Mouse (Mus musculus): ENCODE results near the gene Gm3629.
"Not testable (repeated sequence)": the region's sequence is repeated elsewhere in the genome, so short reads cannot be mapped to it uniquely, and the experiment has no call there.

The Gm3629 gene

DNA sequence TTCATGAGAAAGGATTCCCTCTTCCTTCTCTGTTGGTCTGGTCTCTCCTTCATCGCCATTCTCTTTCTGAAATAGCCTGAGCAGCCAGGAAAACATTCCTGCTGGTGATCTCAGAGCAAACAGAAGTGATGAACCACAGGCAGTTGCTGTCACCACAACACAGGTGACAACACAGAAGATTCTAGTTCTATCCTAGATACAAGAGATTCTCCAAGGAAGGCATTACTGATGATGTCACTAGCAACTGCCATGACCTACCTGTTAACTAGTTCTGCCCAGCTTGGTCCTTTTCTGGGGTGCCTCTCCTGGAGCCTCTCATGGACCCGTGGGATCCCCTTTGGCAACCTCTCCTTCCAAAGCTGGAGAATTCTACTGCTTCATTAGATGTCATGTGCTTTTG lies at the start of gene Gm3629:
TSS of gene Gm3629 (minus strand) at position 101 of the 400 bp plus-strand sequence.
- DNase-seq (ENCODE audit: low spot score in 2 of 2) = not testable (repeated sequence)

DNA sequence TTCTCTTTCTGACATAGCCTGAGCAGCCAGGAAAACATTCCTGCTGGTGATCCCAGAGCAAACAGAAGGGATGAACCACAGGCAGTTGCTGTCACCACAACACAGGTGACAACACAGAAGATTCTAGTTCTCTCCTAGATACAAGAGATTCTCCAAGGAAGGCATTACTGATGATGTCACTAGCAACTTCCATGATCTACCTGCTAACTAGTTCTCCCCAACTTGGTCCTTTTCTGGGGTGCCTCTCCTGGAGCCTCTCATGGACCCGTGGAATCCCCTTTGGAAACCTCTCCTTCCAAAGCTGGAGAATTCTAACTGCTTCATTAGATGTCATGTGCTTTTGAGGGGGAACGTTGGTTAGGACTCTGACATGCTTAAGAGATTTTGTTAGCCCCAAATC lies 31.9 kb upstream of the Gm3629 start, which contains the start of gene Gm3460:
TSS of gene Gm3460 (minus strand) at position 101 of the 400 bp plus-strand sequence.
- DNase-seq (ENCODE audit: low spot score in 2 of 2) = not testable (repeated sequence)

DNA sequence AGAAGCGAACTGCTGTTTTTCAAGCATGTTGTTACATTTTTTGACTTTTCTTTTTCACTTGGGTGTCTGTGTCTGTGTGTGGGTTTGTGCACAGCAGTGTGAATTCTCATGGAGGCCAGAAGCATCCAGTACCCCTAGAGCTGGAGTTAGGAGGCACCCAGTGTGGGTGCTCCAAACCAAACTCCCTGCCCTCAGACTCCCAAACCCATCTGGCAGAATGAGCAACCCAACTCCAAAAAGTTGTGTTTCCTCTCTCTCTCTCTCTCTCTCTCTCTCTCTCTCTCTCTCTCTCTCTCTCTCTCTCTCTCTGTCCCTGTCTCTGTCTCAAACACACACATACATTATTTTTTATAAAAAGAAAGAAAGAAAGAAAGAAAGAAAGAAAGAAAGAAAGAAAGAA lies 16.0 kb upstream of the Gm3629 start:
- peak in 1 of 2 experiments; percentile 2 for DNase-seq (ENCODE audit: low spot score in 2 of 2)

DNA sequence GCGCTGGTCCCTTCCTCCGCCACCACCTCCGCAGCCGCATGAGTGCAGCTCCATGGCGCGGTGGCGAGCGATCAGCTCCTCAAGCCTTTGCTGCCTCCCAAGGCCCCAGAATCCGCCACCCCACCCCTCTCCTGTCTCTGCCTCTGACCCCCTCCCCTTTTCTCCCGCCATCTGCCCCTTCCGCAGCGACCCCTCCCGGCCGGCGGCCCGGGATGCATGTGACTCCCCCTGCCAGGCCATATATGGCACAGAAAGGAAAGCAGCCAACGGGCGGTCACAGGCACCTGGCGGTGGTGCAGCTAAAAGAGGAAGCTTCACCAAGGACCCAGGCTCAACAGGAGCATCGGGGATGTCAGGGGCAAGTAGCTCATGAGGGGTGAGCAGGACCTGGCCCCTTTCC lies 14.6 kb upstream of the Gm3629 start:
- peak; percentile 2 for DNase-seq (ENCODE audit: low spot score in 2 of 2)

DNA sequence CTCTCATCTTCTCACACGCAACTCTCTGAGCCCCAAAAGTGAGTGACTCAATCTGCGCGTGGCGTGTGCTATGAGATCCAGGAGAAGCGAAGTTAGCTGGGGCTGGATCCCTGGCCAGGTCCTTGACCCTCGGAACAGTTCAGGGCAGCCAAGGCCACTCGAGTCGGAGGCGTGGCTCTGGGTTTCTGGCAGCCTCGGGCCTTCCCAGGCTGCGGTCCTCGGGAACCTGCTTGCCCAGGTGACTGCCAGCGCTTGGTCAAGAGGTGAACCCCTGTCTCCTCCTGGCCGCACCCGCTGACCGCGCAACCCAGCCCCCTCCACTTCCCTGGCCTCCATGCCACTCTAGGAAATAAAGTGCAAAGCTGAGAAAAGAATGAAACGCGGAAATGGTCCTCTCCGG lies 14.1 kb upstream of the Gm3629 start:
- DNase-seq (ENCODE audit: low spot score in 2 of 2) = peak; percentile 0 to 6

DNA sequence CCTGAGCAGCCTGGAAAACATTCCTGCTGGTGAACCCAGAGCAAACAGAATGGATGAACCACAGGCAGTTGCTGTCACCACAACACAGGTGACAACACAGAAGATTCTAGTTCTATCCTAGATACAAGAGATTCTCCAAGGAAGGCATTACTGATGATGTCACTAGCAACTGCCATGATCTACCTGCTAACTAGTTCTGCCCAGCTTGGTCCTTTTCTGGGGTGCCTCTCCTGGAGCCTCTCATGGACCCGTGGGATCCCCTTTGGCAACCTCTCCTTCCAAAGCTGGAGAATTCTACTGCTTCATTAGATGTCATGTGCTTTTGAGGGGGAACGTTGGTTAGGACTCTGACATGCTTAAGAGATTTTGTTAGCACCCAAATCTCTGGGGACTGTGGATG lies 53.2 kb downstream of the Gm3629 start, which contains the start of gene Gm8356:
TSS of gene Gm8356 (minus strand) at position 101 of the 400 bp plus-strand sequence.
- DNase-seq (ENCODE audit: low spot score in 2 of 2) = not testable (repeated sequence)

All from urinary bladder, postnatal 36 days (tissue).